8 mouse cellular contexts compared by ENCODE assay signal in the genomic region with DNA sequence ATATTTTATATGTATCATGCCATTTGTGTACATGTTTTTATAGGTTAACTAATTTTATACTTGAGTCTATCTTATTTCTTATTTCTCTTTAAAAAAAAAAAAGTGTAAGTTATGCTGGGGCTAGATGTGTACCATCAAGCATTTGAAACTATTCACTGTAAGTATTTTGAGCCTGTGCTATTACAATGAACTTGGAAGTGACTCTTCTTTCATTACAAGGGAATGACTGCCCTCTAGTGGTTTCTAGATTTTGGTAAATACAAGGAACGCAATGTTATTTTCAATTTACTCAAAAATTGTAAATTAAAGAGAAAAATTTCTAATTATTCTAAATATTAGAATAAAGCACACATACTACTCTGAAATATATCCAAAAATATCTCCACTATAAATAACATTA.
A peak's percentile ranks its signal among the peaks of the same experiment; 100 is the strongest.
DNase-seq lines count a peak whose midpoint lies in the region; ATAC-seq and TF ChIP-seq lines count a peak whose summit lies in the region.

No protein-coding gene starts in this region.

- H3K4me2 ChIP-seq in hindbrain, embryonic 16.5 days (ENCODE audit: low read length) = no peak overlapping the region
- H3K4me2 ChIP-seq in stomach, postnatal 0 days (replicated peaks; ENCODE audit: low read depth) = no peak overlapping the region

- peak; percentile 72 for ATAC-seq in hindbrain, embryonic 16.5 days
- ATAC-seq in stomach, postnatal 0 days (ENCODE audit: low FRiP score, low TSS enrichment) = no peak

- H3K4me3 ChIP-seq in hindbrain, embryonic 16.5 days (ENCODE audit: low read length) = no peak overlapping the region
- no peak overlapping the region for H3K4me3 ChIP-seq in stomach, postnatal 0 days (ENCODE audit: low read depth, low read length)

- TF ChIP-seq CTCF in stomach, postnatal 0 days (IDR thresholded peaks at IDR 0.05; ENCODE audit: low read depth) = peak; percentile 73

- no peaks in the 10 kb centered on the region for H3K9me3 ChIP-seq in hindbrain, embryonic 16.5 days (ENCODE audit: control insufficient read depth, low read length)
- no peaks in the 10 kb centered on the region for H3K9me3 ChIP-seq in stomach, postnatal 0 days (ENCODE audit: control insufficient read depth, low read length)

- H3K36me3 ChIP-seq in hindbrain, embryonic 16.5 days (ENCODE audit: control insufficient read depth, insufficient read depth, low read length) = no peaks in the 10 kb centered on the region
- H3K36me3 ChIP-seq in stomach, postnatal 0 days (ENCODE audit: control insufficient read depth, insufficient read depth, low read length) = no peaks in the 10 kb centered on the region

- no peak overlapping the region for H3K27ac ChIP-seq in hindbrain, embryonic 16.5 days (ENCODE audit: low read depth, low read length)
- H3K27ac ChIP-seq in stomach, postnatal 0 days (replicated peaks) = no peak overlapping the region

- peak; percentile 7 to 83 for DNase-seq in cerebellum, postnatal 10 days
- DNase-seq in cerebellum, postnatal 36 days = no peak
- DNase-seq in lung, postnatal 36 days = peak; percentile 6
- no peak for DNase-seq in lung, postnatal 25 days (ENCODE audit: low spot score)
- DNase-seq in stomach, postnatal 0 days (ENCODE audit: low spot score) = no peak
- DNase-seq in layer of hippocampus, adult 8-10 months (ENCODE audit: low spot score in 2 of 2) = no peak
- no peak for DNase-seq in thymus, postnatal 4 days

- no peaks in the 10 kb centered on the region for H3K4me1 ChIP-seq in hindbrain, embryonic 16.5 days (ENCODE audit: control insufficient read depth, insufficient read depth, low read depth, low read length)
- H3K4me1 ChIP-seq in stomach, postnatal 0 days (replicated peaks; ENCODE audit: control insufficient read depth, insufficient read depth) = no peaks in the 10 kb centered on the region

- no peaks in the 10 kb centered on the region for H3K27me3 ChIP-seq in hindbrain, embryonic 16.5 days (replicated peaks; ENCODE audit: control insufficient read depth, insufficient read depth, low read length)
- no peaks in the 10 kb centered on the region for H3K27me3 ChIP-seq in stomach, postnatal 0 days (ENCODE audit: control insufficient read depth, insufficient read depth, low read length)

- 37% methylated on average over 1 of the region's 1 CpGs for WGBS in hindbrain, embryonic 16.5 days
- 33% methylated on average over 1 of the region's 1 CpGs for WGBS in stomach, postnatal 0 days

- no peak overlapping the region for H3K9ac ChIP-seq in hindbrain, embryonic 16.5 days (ENCODE audit: low read depth, low read length)
- H3K9ac ChIP-seq in stomach, postnatal 0 days (ENCODE audit: low read length) = no peak overlapping the region

- TF ChIP-seq EP300 in stomach, postnatal 0 days (optimal IDR thresholded peaks at IDR 0.05) = no peak

Comparison
In these comparisons a context has a peak if more than half of its experiments do, and no peak if none do; other contexts are left out.
1. DNase-seq: peak in cerebellum, postnatal 10 days (2 of 2) and lung, postnatal 36 days (single experiment); none in cerebellum, postnatal 36 days (0 of 2), lung, postnatal 25 days (single experiment), stomach, postnatal 0 days (single experiment), layer of hippocampus, adult 8-10 months (0 of 2) and thymus, postnatal 4 days (single experiment).